Mouse (Mus musculus) liver, adult 2 months (tissue): Measurements from ENCODE around the gene Insl6. TPM values are rescaled to one million over a fixed set of nuclear protein-coding genes. Genes with fewer than 3 reads are reported as not detected.
A peak's percentile ranks its signal among the peaks of the same experiment; 100 is the strongest.

Experiments
- DNase-seq: peaks from one replicate; pipeline ENCODE4 v3.0.0-alpha.2; 2011; ENCODE audit warnings: low read depth, low spot score; ENCODE audit errors: extremely low read depth
- H3K27ac ChIP-seq: fragments of 200-500 bp; replicated peaks from 2 replicates; pipeline ENCODE4 v1.5.1; 2012; ENCODE audit warnings: low read depth, mild to moderate bottlenecking, control low read depth, inconsistent platforms, low read length; ENCODE audit not compliant: insufficient read depth
- H3K27me3 ChIP-seq: fragments of 200-500 bp; 2 replicates; pipeline ENCODE4 v1.6.1; 2012; ENCODE audit warnings: mild to moderate bottlenecking, moderate library complexity, low read length, inconsistent platforms; ENCODE audit not compliant: control insufficient read depth, insufficient read depth
- H3K36me3 ChIP-seq: fragments of 200-500 bp; 2 replicates; pipeline ENCODE4 v1.6.1; 2012; ENCODE audit warnings: low read length, inconsistent platforms; ENCODE audit not compliant: control insufficient read depth, insufficient read depth
- H3K4me1 ChIP-seq: fragments of 200-500 bp; 2 replicates; pipeline ENCODE4 v1.6.1; 2011; ENCODE audit warnings: low read length; ENCODE audit not compliant: control insufficient read depth, insufficient read depth
- H3K4me3 ChIP-seq: fragments of 200-500 bp; 2 replicates; pipeline ENCODE4 v1.5.1; 2011; ENCODE audit warnings: low read depth, mild to moderate bottlenecking, control low read depth, low read length, moderate library complexity; ENCODE audit not compliant: insufficient read depth
- H3K79me2 ChIP-seq: fragments of 200-500 bp; 2 replicates; pipeline ENCODE4 v1.6.1; 2012; ENCODE audit warnings: inconsistent platforms, mild to moderate bottlenecking, low read length, moderate library complexity; ENCODE audit not compliant: control insufficient read depth, insufficient read depth
- H3K9ac ChIP-seq: fragments of 200-500 bp; 2 replicates; pipeline ENCODE4 v1.6.1; 2012; ENCODE audit warnings: low read depth, mild to moderate bottlenecking, control low read depth, inconsistent platforms, low read length
- CTCF ChIP-seq: fragments of 200-500 bp; IDR thresholded peaks from 2 replicates; pipeline ENCODE4 v1.5.1; 2011; ENCODE audit warnings: low read depth, low read length, control low read depth
- POLR2A ChIP-seq: fragments of 200-500 bp; IDR thresholded peaks from 2 replicates; pipeline ENCODE4 v1.6.1; 2011; ENCODE audit warnings: low read length, control low read depth; ENCODE audit not compliant: insufficient read depth; ENCODE audit errors: extremely low read depth
- WGBS: fragments of 180-500 bp; shearing (Covaris S2); methylation state at CpG from one replicate; pipeline ENCODE4 v1.1.7; 2018; 5-methylcytosine and 5-hydroxymethylcytosine counted together
- polyA plus RNA-seq: library from polyadenylated mRNA; depleted of rRNA; stranded (reverse); fragments of >200 nt; gene quantifications from 2 replicates; pipeline ENCODE4 v1.2.3, GENCODE M21; 2012
- total RNA-seq: library from RNA; depleted of rRNA; stranded (reverse); fragments of >200 nt; gene quantifications from 2 replicates; pipeline ENCODE4 v1.2.3, GENCODE M21; 2014

Gene Insl6
- total and polyA plus RNA-seq, 2 experiments = 0.13 to 1.2 TPM

DNA sequence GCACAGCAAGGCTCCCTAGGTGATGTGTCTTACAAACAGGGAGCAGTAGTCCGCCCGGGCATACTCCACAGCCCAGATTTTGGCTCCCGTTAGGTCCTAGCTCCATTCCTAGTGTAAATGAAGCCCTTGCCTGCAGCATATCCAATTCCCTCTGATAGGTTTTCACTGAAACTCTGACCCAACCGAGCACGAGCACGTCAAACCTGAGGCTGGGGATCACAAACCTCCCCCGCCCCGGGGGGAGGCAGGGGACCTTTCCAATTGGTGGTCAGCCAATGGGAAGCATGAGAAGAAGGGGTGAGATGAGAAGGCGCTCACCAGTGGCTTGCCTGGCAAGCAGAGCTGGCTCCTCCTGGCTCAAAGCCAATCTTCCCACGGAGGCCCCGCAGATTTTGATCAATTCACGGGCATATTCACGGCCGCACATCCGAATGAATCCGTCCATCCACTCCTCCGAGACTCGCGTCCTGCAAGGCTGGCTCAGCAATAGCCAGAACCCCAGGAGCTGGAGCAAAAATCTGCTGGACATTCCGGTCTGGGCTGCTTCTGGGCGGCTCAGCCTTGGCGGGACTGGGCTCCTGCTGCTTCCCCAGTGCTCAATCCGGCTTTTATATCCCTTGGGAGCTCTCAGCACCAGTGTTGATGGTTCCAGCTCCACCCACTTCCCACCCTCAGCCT is 9.1 kb upstream of the Insl6 start, which contains the start of gene Rln1:
Gene Rln1, minus strand, starts transcription at position 603 of the 678 bp plus-strand sequence.
- Histone ChIP-seq H3K9ac (no peak within 1 kb of the TSS), H3K79me2 (no peaks in the 10 kb centered on the region), H3K4me1 (no peaks in the 10 kb centered on the region), H3K36me3 (no peaks in the 10 kb centered on the region), H3K4me3 (0 out of 2 replicates have a peak within 1 kb of the TSS, but pooled peaks have one; percentile 5), H3K27ac (no peak within 1 kb of the TSS), H3K27me3 (peaks cover 5% of the 10 kb centered on the region; the same call in 1 of the 2 replicates)
- WGBS = 8% methylated on average over 23 of the region's 23 CpGs
- TF ChIP-seq CTCF (no peak), POLR2A (no peak)
- DNase-seq = no peak

DNA sequence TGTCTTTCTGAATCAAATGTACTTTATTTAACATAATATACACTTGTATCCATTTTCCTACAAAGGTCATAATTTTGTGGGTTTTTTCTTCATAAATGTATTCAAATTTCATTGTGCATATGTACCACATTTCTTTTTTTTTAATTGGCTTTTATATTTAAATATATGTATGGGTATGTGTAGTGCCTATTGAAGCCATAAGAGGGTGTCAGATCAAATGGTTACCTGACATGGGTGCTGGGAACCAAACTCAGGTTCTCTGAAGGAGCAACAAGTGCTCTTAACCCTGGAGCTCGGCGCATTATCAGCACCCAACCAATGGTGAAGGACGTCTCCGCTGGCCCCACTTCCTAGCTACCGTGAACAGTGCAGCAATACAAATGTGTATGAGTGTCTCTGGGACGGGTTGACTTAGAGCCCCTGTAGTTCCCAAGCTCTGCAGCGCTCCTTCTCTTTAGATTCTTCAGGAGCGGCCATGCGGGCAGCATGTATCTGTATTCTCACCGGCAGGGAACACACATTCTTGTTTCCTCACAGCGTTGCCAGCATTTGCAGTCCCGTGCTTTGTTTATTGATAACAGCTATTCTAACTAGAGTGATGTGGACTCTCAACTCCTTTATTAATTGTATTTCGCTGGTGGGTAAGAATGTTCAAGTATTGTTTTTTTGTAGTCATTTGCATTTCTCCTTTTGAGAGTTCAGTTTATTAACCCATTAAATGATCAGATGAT is 1.8 kb upstream of the Insl6 start:
- no peaks in the 10 kb centered on the region for H3K27me3 ChIP-seq
- WGBS = 81% methylated on average over 13 of the region's 13 CpGs
- H3K4me3 ChIP-seq = no peak overlapping the region
- no peaks in the 10 kb centered on the region for H3K4me1 ChIP-seq
- TF ChIP-seq CTCF = no peak
- no peak for DNase-seq
- no peaks in the 10 kb centered on the region for H3K36me3 ChIP-seq
- no peak overlapping the region for H3K27ac ChIP-seq
- no peaks in the 10 kb centered on the region for H3K79me2 ChIP-seq
- H3K9ac ChIP-seq = no peak overlapping the region

DNA sequence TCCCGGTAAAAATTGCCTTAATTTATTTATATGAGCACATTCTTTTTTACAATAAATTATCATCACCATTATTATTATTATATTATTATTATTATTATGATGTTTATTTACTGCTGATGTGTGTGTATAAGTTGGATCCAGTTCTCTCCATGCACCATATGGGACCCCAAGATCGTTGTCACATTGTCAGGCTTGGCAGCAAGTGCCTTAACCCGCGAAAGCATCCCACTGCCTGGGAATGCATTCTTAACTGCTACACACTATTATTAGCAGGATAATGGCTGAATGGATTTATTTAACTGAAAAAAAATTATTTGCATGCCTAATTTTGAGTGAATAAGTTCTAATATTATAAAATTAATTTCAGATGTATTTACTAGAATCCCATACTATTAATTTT is 1.2 kb upstream of the Insl6 start:
- no peak overlapping the region for H3K4me3 ChIP-seq
- no peaks in the 10 kb centered on the region for H3K79me2 ChIP-seq
- no peaks in the 10 kb centered on the region for H3K27me3 ChIP-seq
- no peaks in the 10 kb centered on the region for H3K4me1 ChIP-seq
- no peaks in the 10 kb centered on the region for H3K36me3 ChIP-seq
- DNase-seq = no peak
- WGBS = 88% methylated on average over 4 of the region's 4 CpGs
- H3K9ac ChIP-seq = no peak overlapping the region
- no peak for TF ChIP-seq POLR2A
- no peak for TF ChIP-seq CTCF
- no peak overlapping the region for H3K27ac ChIP-seq

DNA sequence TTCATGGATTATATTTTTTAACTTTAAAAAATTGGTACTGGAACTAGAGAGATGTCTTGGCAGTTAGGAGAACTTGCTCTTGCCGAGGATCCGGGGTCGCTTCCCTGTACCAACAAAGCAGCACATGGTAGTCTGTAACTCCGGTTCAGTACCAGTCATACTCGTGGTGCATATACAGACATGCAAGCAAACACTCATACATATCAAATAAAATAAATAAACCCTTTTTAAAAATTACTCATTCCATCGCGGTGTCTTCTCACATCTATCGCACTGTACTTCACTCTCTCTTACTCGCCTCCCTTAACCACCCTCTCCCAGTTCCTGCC is 660 bp upstream of the Insl6 start:
- Histone ChIP-seq H3K36me3 (no peaks in the 10 kb centered on the region), H3K4me1 (no peaks in the 10 kb centered on the region), H3K27me3 (no peaks in the 10 kb centered on the region), H3K9ac (no peak overlapping the region), H3K79me2 (no peaks in the 10 kb centered on the region), H3K4me3 (no peak overlapping the region), H3K27ac (no peak overlapping the region)
- TF ChIP-seq POLR2A = no peak
- TF ChIP-seq CTCF = no peak
- WGBS = 76% methylated on average over 9 of the region's 9 CpGs
- DNase-seq = no peak

DNA sequence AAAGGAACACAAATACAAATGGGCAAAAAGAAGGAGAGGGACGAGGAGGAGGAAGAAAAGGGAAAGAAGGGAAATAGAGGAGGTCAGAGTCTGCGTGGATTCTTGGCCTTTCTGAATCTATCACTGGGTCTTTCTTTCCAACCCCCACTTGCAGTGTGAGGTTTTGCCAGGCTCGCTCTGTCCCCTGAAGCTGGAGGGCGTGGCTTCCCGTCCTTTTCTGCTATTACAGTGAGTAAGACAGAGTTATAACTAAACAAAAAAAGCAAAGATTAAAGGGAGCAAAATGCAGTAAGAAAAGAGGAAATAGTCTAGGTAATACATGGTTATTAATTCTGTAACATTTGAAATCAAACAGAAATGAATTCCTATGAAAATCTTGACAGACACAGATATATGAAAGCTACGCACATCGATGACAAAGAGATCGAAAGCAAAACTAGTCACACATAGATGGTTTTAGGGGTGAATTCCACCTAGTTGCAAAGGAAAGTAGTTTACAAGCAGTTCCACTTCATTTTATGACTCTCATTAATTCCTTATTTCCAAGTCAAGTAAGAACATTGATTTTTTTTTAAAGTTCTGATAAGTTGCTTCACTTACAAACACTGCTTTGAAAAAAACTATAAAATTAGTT is 1.6 kb downstream of the Insl6 start:
- Histone ChIP-seq H3K36me3 (no peaks in the 10 kb centered on the region), H3K27me3 (no peaks in the 10 kb centered on the region), H3K9ac (no peak overlapping the region), H3K4me3 (no peak overlapping the region), H3K79me2 (no peaks in the 10 kb centered on the region), H3K27ac (no peak overlapping the region), H3K4me1 (no peaks in the 10 kb centered on the region)
- DNase-seq = no peak
- TF ChIP-seq CTCF (no peak), POLR2A (no peak)
- WGBS = 83% methylated on average over 8 of the region's 8 CpGs

DNA sequence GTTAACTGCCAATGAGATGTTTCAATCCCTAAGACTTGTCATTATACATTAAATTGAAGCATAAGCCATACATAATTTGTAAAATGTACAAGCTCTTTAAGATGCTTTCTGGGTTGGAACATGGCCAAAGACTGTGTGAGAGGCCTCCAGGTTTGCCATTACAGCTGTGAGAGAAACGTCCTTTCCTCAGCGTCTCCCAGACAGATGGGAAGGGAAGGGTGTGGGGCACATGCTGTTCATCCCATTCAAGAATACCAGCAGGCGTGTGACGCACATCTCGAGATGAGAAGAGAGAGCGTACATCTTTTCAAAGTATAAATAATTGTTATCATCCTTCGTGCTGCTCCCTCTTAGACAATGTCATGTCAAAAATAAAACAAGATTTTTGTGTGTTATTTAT is 12.5 kb downstream of the Insl6 start:
- H3K36me3 ChIP-seq = peaks cover 14% of the 10 kb centered on the region; the same call in 1 of the 2 replicates
- H3K4me3 ChIP-seq = no peak overlapping the region
- WGBS = 92% methylated on average over 7 of the region's 7 CpGs
- no peaks in the 10 kb centered on the region for H3K27me3 ChIP-seq
- TF ChIP-seq CTCF (no peak), POLR2A (no peak)
- no peak overlapping the region for H3K9ac ChIP-seq
- H3K27ac ChIP-seq = no peak overlapping the region
- H3K79me2 ChIP-seq = no peaks in the 10 kb centered on the region
- no peaks in the 10 kb centered on the region for H3K4me1 ChIP-seq
- DNase-seq = no peak
